Mouse (Mus musculus): ENCODE results near the gene Ralgps1. TPM values are rescaled to one million over a fixed set of nuclear protein-coding genes. Genes with fewer than 3 reads are reported as not detected.

Gene Ralgps1
- total RNA-seq, 1 experiment from 2014 or later = 13.8 TPM

DNA sequence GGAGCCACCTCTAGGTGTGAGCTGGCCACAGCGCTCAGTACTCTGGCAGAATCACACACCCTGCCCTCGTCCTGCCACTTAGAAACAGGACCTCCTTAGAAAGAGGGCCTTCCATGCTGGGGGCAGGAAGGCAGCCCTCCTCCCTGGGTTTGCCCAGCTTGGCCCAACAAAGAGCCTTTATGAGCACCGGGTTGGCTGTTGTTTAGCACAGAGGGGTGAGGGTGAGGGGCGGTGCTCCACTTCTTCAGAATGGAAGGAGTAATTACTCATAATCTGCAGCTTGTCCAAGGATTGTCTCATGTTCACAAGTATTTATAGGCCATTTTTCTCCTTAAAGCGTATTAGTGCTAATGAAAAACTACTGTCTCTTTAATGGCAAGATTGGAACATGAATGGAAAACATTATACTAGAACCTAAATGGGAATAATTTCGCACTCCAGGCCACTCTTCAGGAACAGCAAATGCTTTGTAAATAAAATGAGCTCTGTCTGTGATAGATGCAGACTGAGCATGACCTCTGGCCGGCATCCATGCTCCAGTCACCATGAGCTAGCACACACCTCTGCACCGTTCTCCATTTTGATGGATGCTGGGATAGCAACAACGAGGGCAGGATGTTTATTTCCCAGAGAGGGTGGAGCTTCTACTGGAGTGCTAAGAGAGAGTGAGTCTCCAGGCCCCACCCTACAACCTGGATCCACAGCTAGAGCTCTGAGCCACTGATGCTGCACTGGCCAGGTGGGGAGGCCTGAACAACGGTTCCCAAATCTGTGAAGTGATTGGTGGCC is 200.3 kb downstream of the Ralgps1 start:
- ATAC-seq (ENCODE audit: extremely low read depth, insufficient number of reproducible peaks, low FRiP score, poor library complexity, severe bottlenecking) = no peak

DNA sequence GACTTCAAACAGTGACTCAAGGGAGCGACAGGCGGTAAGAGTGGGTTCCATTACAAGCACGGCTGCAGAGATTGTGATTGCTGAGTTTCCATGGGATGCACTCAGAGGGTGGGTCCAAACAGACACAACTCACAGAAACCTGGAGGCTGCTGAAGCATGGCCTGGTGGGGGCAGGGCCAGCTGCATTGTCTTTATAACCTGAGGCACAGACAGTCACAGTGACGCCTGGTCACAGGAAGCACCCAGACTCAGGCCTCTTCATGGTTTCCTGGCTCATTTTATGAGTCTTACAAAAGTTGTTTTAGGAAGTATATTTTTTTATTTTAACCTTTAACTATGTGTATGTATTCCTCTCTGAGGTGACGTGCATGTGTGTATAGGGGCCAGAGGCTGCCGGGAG is 201.8 kb downstream of the Ralgps1 start:
- no peak for ATAC-seq (ENCODE audit: extremely low read depth, insufficient number of reproducible peaks, low FRiP score, poor library complexity, severe bottlenecking)

GRCm38 (mm10) chr2:33167060-33167459 is 204.2 kb downstream of the Ralgps1 start:
- ATAC-seq (ENCODE audit: extremely low read depth, insufficient number of reproducible peaks, low FRiP score, poor library complexity, severe bottlenecking) = no peak

DNA sequence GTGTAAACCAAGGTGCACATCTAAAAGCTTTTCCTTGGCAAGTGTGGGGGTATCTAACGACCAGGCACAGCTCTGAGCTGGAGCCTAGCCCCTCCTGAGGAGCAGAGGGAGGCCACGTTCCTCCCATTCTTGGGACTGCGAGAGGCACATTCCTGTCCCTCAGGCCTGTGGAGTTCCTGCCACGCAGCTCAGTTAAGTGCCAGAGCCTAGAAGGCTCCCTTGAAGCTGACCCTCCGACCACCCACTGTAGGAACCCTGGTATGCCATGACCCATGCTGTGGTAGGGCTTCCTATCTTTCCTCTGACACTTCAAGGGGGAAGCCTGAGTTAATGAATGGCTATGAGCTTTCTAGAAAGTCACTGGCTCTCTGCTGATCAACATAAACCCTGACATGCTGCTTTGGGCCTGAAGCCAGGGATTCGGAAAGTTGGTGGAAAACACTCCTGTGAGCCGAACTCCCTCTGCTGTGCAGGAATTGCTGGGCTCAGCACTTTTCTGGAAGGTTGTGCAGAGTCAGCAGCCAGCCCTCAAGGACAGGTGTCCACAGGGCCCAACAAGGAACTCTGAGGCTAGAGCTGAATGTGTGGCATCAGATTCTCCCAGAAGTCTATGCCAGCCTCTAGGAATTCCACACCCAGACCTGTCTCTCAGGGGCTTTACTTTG is 205.4 kb downstream of the Ralgps1 start:
- ATAC-seq (ENCODE audit: extremely low read depth, insufficient number of reproducible peaks, low FRiP score, poor library complexity, severe bottlenecking) = no peak

DNA sequence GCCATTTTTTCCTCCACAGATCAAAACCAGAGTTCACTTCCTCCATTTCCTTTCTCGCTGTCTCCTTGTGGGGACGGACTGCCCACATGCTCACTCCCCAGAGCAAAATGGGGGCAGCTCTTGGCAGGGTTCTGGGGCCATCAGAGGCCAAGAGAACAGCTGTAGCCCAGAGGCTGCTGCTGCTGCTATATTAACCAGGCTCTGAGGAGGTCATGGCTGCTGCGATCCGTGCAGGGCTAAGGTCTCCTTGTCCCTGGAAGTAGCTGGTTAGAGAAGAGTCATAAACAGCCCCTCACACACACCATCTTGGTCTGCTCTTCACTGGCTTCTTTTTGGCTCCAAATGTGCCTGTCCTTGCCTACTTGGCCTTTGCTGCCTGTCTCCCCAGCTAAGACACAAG is 206.1 kb downstream of the Ralgps1 start:
- no peak for ATAC-seq (ENCODE audit: extremely low read depth, insufficient number of reproducible peaks, low FRiP score, poor library complexity, severe bottlenecking)

DNA sequence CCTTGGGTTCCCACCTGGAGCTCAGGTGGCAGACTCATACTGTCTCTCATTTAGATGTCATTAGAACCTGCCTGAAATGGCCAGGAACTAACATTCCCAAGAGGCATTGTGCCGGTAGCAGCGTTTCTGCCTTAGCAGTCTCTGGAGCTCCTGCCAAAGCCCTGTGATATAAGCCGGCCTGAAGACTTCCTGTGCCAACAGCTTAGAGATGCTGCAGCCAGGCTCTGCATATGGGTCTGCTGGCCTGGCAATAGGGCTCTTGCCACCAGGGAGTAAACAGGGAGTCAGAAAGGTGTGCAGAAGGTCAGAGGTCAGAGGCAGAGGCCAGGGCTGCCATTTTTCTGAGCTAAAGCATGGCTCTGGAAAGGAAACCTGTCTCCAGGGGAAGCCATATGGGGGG is 206.6 kb downstream of the Ralgps1 start:
- no peak for ATAC-seq (ENCODE audit: extremely low read depth, insufficient number of reproducible peaks, low FRiP score, poor library complexity, severe bottlenecking)

DNA sequence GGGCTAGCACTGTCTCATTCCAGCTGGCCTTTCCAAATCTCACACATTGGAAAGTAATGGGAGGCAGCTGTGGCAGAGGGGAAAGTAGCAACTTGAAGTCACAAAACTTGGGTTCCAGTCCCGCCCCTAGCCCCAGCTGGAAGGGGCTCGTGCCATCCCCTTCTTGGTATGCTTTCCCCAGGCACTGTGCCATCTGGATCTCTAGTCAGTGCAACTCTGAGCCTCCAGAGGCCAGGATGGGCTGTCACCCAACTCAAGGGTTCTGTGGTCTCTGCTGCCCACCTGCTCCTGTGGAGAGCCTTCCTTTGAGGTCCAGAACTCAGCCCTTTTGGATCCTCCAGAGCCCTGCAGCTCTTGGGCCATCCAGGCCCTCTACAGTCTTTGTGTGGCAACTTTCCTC is 209.2 kb downstream of the Ralgps1 start:
- ATAC-seq (ENCODE audit: extremely low read depth, insufficient number of reproducible peaks, low FRiP score, poor library complexity, severe bottlenecking) = no peak

GRCm38 (mm10) chr2:33160326-33160973 is 210.8 kb downstream of the Ralgps1 start:
- ATAC-seq (ENCODE audit: extremely low read depth, insufficient number of reproducible peaks, low FRiP score, poor library complexity, severe bottlenecking) = no peak

DNA sequence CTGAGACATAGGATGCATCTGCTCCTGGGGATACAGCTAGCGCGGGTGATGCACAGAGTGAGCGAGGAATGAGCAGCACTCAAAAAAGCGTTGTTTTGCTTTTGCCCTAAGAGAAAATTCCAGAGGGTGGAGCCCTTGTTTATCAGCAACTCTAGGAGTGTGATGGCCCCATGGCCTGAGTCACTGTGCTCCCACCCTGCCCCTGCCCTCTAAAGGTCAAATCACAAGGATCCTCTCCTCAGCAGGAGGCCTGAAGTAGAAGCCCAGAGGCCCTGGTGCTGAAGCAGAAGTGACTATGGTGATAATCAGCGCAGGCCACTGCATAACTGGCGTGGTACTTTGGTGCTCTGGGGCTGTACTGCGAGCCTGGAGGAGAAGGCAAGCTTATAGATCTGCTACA is 211.7 kb downstream of the Ralgps1 start:
- no peak for ATAC-seq (ENCODE audit: extremely low read depth, insufficient number of reproducible peaks, low FRiP score, poor library complexity, severe bottlenecking)

DNA sequence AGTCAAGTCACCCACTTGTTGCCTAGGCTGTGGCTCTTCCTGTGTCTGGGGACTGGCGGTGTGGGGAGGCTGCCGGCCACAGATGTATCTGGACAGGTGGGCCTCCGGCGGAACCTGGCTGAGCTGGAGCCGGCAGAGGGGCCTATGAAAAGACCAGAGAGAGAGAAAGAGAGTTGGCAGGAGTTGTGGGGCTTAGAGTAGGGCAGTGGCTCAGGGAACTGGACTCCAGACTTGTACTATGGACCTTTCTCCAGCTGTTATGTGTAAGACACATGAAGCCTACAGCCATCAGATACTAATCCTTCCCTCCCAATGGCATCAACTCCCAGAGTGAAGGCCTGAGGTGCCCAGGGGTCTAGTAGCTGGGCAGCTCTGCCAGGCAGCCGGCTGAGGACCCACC is 212.4 kb downstream of the Ralgps1 start:
- no peak for ATAC-seq (ENCODE audit: extremely low read depth, insufficient number of reproducible peaks, low FRiP score, poor library complexity, severe bottlenecking)

DNA sequence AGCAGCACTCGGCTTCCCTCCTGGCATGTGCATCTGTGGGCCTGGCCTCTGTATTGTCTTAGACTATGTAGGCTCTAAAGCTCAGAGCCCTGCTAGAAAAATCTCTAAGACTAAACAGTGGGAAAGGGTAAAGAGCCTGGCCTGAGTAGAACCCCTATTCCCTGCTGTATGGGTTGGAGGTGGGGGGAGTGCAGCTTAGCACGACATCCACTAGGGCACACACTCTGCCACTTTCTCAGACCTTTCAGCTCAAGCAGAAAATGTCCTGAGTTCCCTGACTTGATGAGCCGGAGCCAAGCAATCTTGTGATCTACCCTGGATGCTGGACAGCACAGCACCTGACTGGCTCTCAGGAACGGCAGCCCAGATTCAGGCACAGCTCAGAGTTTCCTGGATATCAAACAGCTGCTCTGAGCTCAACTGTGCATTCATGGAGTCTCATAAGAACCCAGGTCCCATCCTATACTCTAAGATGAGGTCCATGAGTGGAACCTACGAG is 215.0 kb downstream of the Ralgps1 start:
- no peak for ATAC-seq (ENCODE audit: extremely low read depth, insufficient number of reproducible peaks, low FRiP score, poor library complexity, severe bottlenecking)

- peak; percentile 50 for ATAC-seq (ENCODE audit: extremely low read depth, insufficient number of reproducible peaks, low FRiP score, poor library complexity, severe bottlenecking)
Observed at GRCm38 (mm10) chr2:33154751-33155372, 216.4 kb downstream of the Ralgps1 start.

GRCm38 (mm10) chr2:33146994-33147393 is 224.3 kb downstream of the Ralgps1 start:
- no peak for ATAC-seq (ENCODE audit: extremely low read depth, insufficient number of reproducible peaks, low FRiP score, poor library complexity, severe bottlenecking)

DNA sequence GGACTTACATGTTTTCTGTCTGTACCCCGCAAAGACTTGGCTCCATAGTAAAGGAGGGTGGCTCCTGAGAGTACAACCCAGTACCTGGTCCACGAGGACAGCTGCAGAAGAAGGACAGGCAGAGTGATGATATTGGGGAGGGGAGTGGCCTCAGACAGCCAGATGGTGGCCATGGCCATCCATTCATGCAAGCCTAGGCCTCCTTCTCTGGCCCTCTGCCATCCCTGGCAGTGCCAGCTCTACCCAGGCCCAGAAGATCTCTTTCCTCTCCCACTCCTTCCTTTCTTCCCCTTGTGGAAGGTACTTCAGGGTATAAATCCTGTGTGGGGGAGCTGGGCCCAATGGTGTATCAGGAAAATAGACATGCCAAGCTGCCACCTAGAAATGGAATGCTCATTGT is 228.0 kb downstream of the Ralgps1 start:
- ATAC-seq (ENCODE audit: extremely low read depth, insufficient number of reproducible peaks, low FRiP score, poor library complexity, severe bottlenecking) = no peak

- no peak for ATAC-seq (ENCODE audit: extremely low read depth, insufficient number of reproducible peaks, low FRiP score, poor library complexity, severe bottlenecking)
Observed at GRCm38 (mm10) chr2:33138491-33138890, 232.8 kb downstream of the Ralgps1 start.

- no peak for ATAC-seq (ENCODE audit: extremely low read depth, insufficient number of reproducible peaks, low FRiP score, poor library complexity, severe bottlenecking)
Observed at GRCm38 (mm10) chr2:33137731-33138130, 233.6 kb downstream of the Ralgps1 start.

GRCm38 (mm10) chr2:33137244-33137643 is 234.0 kb downstream of the Ralgps1 start:
- no peak for ATAC-seq (ENCODE audit: extremely low read depth, insufficient number of reproducible peaks, low FRiP score, poor library complexity, severe bottlenecking)

- ATAC-seq (ENCODE audit: extremely low read depth, insufficient number of reproducible peaks, low FRiP score, poor library complexity, severe bottlenecking) = no peak
Observed at GRCm38 (mm10) chr2:33136366-33136765, 234.9 kb downstream of the Ralgps1 start.

DNA sequence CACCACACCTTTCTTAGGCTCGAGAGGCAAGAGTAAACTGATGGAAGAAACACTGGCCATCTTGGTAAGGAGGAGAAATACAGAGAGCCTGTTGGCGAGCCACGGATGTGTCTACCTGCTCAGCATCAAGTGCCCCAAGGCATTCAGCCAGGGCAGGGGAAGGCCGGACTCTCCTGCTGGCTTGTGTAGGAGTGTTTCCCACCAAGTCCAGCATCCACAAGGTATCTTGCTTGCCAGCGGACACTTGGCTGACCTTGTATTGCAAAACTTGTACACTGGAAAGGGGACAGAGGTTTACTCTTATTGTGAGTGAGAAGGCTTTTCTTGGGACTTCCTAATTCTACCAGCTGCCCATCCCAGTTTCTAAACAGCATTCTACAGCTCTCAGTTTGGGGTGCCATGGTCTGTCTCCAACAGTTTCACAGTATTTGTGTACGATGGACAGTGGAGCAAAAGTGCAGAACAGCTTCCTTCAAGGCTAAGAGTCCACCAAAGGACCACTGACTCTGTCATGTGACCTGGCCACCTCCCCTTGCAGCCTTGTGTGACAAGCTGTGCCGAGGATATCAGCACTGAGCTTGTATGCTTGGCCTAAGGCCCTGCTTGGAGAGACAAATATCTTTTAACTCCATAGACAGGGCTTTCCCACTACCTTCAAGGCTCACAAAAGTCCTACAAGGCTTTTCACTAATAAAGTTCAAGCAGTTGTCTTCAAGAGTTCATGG is 236.4 kb downstream of the Ralgps1 start:
- ATAC-seq (ENCODE audit: extremely low read depth, insufficient number of reproducible peaks, low FRiP score, poor library complexity, severe bottlenecking) = no peak

All from neutrophil, adult 5-6 weeks (primary cell).